Mouse (Mus musculus) intestine, embryonic 15.5 days (tissue): ENCODE measurements at regions not wholly inside any gene's neighbourhood (a gene's known extent, or its start where the extent isn't known, plus 50 kb on each side); places are given as distances from the start of the nearest gene placed in this dataset.

Source experiments
- ATAC-seq: fragments of 200-750 bp; cut with Nextera tagmentation; 2 replicates; pipeline ENCODE4 v1.8.0; 2017; ENCODE audit warnings: moderate TSS enrichment, moderate library complexity
- H3K27ac ChIP-seq: fragments of 300-500 bp; sonication (generic); 2 replicates; pipeline ENCODE4 v1.5.1; 2015; ENCODE audit warnings: mild to moderate bottlenecking, inconsistent platforms
- H3K27me3 ChIP-seq: fragments of 300-500 bp; sonication (generic); replicated peaks from 2 replicates; pipeline ENCODE4 v1.6.1; 2015; ENCODE audit warnings: inconsistent platforms
- H3K36me3 ChIP-seq: fragments of 300-500 bp; sonication (generic); 2 replicates; pipeline ENCODE4 v1.6.1; 2015; ENCODE audit warnings: inconsistent platforms
- H3K4me1 ChIP-seq: fragments of 300-500 bp; sonication (generic); replicated peaks from 2 replicates; pipeline ENCODE4 v1.6.1; 2015; ENCODE audit warnings: inconsistent platforms
- H3K4me2 ChIP-seq: fragments of 300-500 bp; sonication (generic); replicated peaks from 2 replicates; pipeline ENCODE4 v1.6.1; 2015; ENCODE audit warnings: mild to moderate bottlenecking, inconsistent platforms
- H3K4me3 ChIP-seq: fragments of 300-500 bp; sonication (generic); replicated peaks from 2 replicates; pipeline ENCODE4 v1.5.1; 2015; ENCODE audit warnings: inconsistent platforms
- H3K9ac ChIP-seq: fragments of 300-500 bp; sonication (generic); 2 replicates; pipeline ENCODE4 v1.6.1; 2015; ENCODE audit warnings: inconsistent platforms
- H3K9me3 ChIP-seq: fragments of 300-500 bp; sonication (generic); 2 replicates; pipeline ENCODE4 v1.6.1; 2016; ENCODE audit warnings: inconsistent platforms
- WGBS: fragments of 180-500 bp; shearing (Covaris S2); methylation state at CpG from one replicate; pipeline ENCODE4 v1.1.7; 2015; 5-methylcytosine and 5-hydroxymethylcytosine counted together

DNA sequence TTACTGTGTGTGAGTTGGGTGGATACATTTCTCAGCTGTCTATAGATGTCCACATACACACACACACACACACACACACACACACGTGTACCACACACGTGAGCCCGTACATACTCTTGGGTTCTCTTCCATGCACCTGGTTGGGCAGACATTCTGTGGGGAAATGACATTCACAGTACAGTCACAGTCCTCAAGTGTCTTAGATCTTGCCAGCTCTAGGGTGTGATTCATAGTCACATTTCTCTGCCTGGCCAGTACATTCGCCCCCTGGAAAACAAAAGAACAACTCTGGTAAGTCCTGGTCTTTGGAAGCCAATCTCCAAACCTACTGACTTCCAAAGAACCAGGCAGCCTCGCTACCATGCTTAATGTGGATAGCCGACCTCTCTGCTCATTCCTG, 64.6 kb upstream of the Acbd6 start:
- no peak for ATAC-seq
- H3K4me2 ChIP-seq = no peak overlapping the region
- no peak overlapping the region for H3K27ac ChIP-seq
- no peaks in the 10 kb centered on the region for H3K27me3 ChIP-seq
- no peaks in the 10 kb centered on the region for H3K9me3 ChIP-seq
- 89% methylated on average over 6 of the region's 6 CpGs for WGBS
- no peak overlapping the region for H3K9ac ChIP-seq
- H3K4me3 ChIP-seq = no peak overlapping the region
- H3K4me1 ChIP-seq = no peaks in the 10 kb centered on the region
- no peaks in the 10 kb centered on the region for H3K36me3 ChIP-seq

DNA sequence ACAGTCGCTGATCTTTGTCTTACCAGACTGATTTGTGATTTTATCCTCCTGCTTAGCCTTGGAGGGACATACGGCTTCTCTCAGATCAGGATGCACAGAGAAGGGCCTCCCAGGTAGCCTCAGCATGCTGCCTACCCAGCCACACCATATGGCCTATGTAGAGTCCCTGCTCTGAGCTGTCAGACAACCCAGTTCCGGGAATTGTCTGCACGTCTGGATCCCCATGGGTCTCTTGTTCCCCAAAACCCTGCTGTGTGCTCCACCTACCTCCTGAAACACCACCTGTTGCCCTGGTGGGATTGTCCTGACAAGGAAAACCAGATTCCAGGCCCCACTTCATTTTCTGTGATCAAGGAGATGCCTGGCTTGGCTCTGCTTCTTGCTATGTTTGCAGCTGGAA, 64.1 kb upstream of the Acbd6 start:
- Histone ChIP-seq H3K4me1 (no peaks in the 10 kb centered on the region), H3K27ac (no peak overlapping the region), H3K9ac (no peak overlapping the region), H3K27me3 (no peaks in the 10 kb centered on the region), H3K9me3 (no peaks in the 10 kb centered on the region), H3K4me2 (no peak overlapping the region), H3K4me3 (no peak overlapping the region), H3K36me3 (no peaks in the 10 kb centered on the region)
- WGBS = 63% methylated on average over 4 of the region's 4 CpGs
- ATAC-seq = no peak

DNA sequence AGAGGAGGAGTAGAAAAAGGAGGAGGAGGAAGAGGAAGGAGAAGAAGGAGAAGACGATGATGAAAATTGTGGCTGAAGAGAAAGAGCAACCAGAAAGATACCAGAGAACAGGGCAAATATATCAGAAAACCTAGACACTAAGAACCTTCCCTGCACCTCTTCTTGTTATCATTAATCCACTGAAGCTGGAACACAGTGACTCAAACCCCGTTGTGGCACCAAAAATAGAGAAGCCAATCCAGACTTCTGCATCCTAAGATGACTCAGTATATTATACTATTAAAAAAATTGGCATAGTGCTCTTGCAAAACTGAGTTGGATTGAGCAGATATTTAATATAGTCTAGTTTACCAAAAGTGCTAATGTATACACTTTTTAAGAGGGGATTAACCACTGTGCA, 63.6 kb upstream of the Acbd6 start:
- Histone ChIP-seq H3K4me3 (no peak overlapping the region), H3K27ac (no peak overlapping the region), H3K4me1 (no peaks in the 10 kb centered on the region), H3K9ac (no peak overlapping the region), H3K4me2 (no peak overlapping the region), H3K27me3 (no peaks in the 10 kb centered on the region), H3K9me3 (no peaks in the 10 kb centered on the region), H3K36me3 (no peaks in the 10 kb centered on the region)
- ATAC-seq = no peak
- 79% methylated on average over 2 of the region's 2 CpGs for WGBS

DNA sequence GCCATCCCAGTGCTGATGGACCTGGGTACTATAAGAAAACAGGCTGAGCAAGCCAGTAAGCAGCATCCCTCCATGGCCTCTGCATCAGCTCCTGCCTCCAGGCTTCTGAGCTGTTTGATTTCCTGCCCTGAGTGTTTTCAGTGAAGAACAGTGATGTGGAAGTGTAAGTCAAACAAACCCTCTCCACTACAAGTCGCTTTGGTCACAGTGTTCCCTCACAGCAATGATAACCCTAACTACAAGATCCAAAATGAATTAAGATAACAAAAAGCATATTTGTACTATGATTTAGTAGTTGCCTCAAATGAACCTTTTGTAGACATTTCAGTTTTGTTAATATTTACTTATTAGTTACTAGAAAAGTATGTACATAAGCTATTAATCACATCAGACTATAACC, 58.2 kb upstream of the Acbd6 start:
- no peaks in the 10 kb centered on the region for H3K36me3 ChIP-seq
- no peaks in the 10 kb centered on the region for H3K27me3 ChIP-seq
- no peak overlapping the region for H3K4me2 ChIP-seq
- ATAC-seq = no peak
- H3K9ac ChIP-seq = no peak overlapping the region
- WGBS = 69% methylated on average over 1 of the region's 1 CpGs
- H3K4me1 ChIP-seq = no peaks in the 10 kb centered on the region; the same call in 1 of the 2 replicates
- no peak overlapping the region for H3K4me3 ChIP-seq
- no peak overlapping the region for H3K27ac ChIP-seq
- H3K9me3 ChIP-seq = no peaks in the 10 kb centered on the region

DNA sequence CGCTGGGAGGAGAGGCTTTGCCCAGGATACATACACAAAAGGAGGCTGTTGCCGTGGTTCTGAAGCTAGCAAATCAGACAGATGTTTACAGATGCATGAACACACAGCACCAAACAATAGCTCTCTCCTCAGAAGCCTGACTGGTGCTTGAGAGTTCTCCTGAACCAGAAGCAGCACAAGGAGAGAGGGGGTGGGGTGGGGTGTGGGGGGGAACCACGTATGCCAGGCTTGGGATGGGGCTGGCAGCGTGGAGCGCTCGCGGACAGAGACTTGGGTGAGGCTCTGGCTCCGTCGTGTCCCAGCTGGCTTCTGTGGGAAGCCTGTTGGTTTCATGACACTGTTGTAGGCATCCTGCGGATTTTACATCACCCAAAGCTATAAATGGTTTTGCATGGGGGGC, 55.1 kb upstream of the Acbd6 start:
- WGBS = 59% methylated on average over 10 of the region's 10 CpGs

DNA sequence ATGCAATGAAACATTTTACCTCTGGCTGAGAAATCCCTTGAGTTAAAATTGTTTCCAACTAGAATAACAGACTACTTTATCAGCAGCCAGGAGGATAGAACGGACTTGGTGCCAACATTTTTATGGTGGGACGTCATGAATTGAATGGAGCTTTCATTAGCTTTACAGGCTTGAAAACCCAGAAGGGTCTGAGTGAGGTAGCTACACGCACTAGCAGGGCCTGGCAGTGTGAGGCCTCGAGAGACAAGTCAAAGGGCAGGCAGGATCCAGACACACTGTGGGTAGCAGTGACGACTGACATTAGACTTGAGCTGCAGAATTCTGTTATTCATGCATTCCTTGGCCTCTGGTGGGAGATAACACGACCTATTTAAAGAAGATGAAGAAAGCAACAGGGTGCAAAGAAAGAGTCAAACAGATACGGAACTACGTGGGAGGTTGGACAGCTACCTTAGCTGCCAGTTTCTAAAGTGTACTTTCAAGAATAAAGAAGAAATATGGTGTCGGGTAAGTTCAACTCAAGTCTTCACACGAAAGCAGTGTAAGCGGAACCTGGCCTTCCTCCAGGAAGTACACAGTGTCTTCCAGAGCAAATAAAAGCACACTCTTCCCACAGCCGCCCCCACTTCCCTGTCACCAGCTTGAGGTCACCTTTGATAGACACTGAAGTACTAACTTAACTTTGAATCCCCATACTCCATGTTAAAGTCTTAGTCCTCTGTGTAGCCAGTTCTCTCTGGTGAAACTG, 53.2 kb upstream of the Acbd6 start:
- peak; percentile 28; the same call in 1 of the 2 replicates for ATAC-seq
- no peak overlapping the region for H3K4me2 ChIP-seq
- no peaks in the 10 kb centered on the region for H3K9me3 ChIP-seq
- no peaks in the 10 kb centered on the region for H3K36me3 ChIP-seq
- H3K27ac ChIP-seq = 0 out of 2 replicates have a peak overlapping the region, but pooled peaks have one; percentile 27
- peaks cover 6% of the 10 kb centered on the region; the same call in 1 of the 2 replicates for H3K4me1 ChIP-seq
- H3K9ac ChIP-seq = no peak overlapping the region
- WGBS = 49% methylated on average over 12 of the region's 12 CpGs
- H3K27me3 ChIP-seq = no peaks in the 10 kb centered on the region
- H3K4me3 ChIP-seq = no peak overlapping the region

More for the DNA sequence above, 55.1 kb upstream of the Acbd6 start:
- no peak overlapping the region for H3K27ac ChIP-seq
- no peaks in the 10 kb centered on the region for H3K36me3 ChIP-seq
- H3K4me2 ChIP-seq = no peak overlapping the region
- no peaks in the 10 kb centered on the region for H3K27me3 ChIP-seq
- no peak for ATAC-seq
- peaks cover 6% of the 10 kb centered on the region; the same call in 1 of the 2 replicates for H3K4me1 ChIP-seq
- H3K9ac ChIP-seq = no peak overlapping the region
- no peaks in the 10 kb centered on the region for H3K9me3 ChIP-seq
- no peak overlapping the region for H3K4me3 ChIP-seq

DNA sequence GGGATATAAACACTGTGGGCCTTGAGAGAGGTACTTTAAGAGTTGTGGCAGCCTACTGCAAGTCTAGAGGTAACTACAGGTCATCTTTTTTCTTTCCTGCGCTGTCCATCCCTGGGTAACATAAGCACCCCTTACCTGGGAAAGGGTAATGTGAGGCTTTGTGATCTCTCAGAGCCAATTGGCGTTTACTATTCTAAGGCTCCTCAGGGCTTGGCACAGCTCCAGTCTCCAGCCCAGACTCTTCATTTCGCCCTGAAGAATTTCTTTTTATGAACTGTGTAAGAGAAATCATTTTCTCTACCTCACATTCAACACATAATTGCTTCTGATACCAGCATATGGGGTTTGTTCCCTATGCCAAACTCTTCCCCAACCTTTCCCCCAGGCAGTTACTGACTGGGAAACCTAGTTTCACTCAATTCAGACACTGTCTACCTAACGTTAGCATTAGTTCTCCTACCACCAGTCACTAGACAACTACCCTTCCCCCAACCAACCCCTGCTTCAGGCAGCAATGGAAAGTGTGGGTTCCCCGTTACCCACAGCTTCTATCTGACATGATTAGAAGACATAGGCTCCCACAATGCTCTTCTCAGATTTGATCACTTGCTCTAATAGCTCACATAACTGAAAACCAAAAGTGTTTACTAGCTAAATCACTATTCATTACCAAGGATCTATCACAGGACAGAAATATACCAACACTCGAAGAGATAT, 52.4 kb upstream of the Acbd6 start:
- WGBS = 60% methylated on average over 6 of the region's 6 CpGs
- peaks cover 6% of the 10 kb centered on the region; the same call in 1 of the 2 replicates for H3K4me1 ChIP-seq
- 0 out of 2 replicates have a peak overlapping the region, but pooled peaks have one; percentile 6 for H3K27ac ChIP-seq
- no peak for ATAC-seq
- H3K9ac ChIP-seq = no peak overlapping the region
- no peaks in the 10 kb centered on the region for H3K27me3 ChIP-seq
- H3K4me2 ChIP-seq = no peak overlapping the region
- H3K36me3 ChIP-seq = no peaks in the 10 kb centered on the region
- H3K9me3 ChIP-seq = no peaks in the 10 kb centered on the region
- no peak overlapping the region for H3K4me3 ChIP-seq
